Mouse (Mus musculus) forebrain, postnatal 0 days (tissue): ENCODE data around the gene Anxa6. TPM values are rescaled to one million over a fixed set of nuclear protein-coding genes. Genes with fewer than 3 reads are reported as not detected.

Experiments
- ATAC-seq: fragments of 200-750 bp; cut with Nextera tagmentation; 2 replicates; pipeline ENCODE4 v1.8.0; 2017; ENCODE audit warnings: mild to moderate bottlenecking, moderate library complexity
- DNase-seq: peaks from one replicate; pipeline ENCODE4 v3.0.0-alpha.2; 2015
- H3K27ac ChIP-seq: fragments of 300-500 bp; sonication (generic); 2 replicates; pipeline ENCODE4 v1.5.1; 2014; ENCODE audit warnings: low read depth, mild to moderate bottlenecking, antibody characterized with exemption, low read length, moderate library complexity, mixed read lengths
- H3K27me3 ChIP-seq: fragments of 300-500 bp; sonication (generic); 2 replicates; pipeline ENCODE4 v1.6.1; 2014; ENCODE audit warnings: mild to moderate bottlenecking, low read length, mixed read lengths; ENCODE audit not compliant: insufficient read depth
- H3K36me3 ChIP-seq: fragments of 300-500 bp; sonication (generic); 2 replicates; pipeline ENCODE4 v1.6.1; 2014; ENCODE audit warnings: mild to moderate bottlenecking, moderate library complexity; ENCODE audit not compliant: insufficient read depth
- H3K4me1 ChIP-seq: fragments of 300-500 bp; sonication (generic); 2 replicates; pipeline ENCODE4 v1.6.1; 2014; ENCODE audit warnings: antibody characterized with exemption; ENCODE audit not compliant: insufficient read depth
- H3K4me2 ChIP-seq: fragments of 300-500 bp; sonication (generic); 2 replicates; pipeline ENCODE4 v1.6.1; 2014; ENCODE audit warnings: low read depth, mild to moderate bottlenecking, moderate library complexity
- H3K4me3 ChIP-seq: fragments of 300-500 bp; sonication (generic); 2 replicates; pipeline ENCODE4 v1.5.1; 2014; ENCODE audit warnings: low read depth, low read length, mixed read lengths
- H3K9ac ChIP-seq: fragments of 300-500 bp; sonication (generic); 2 replicates; pipeline ENCODE4 v1.6.1; 2014; ENCODE audit warnings: mild to moderate bottlenecking
- H3K9me3 ChIP-seq: fragments of 300-500 bp; sonication (generic); 2 replicates; pipeline ENCODE4 v1.6.1; 2016; ENCODE audit warnings: low read length
- CTCF ChIP-seq: sonication (generic); IDR thresholded peaks from 2 replicates; pipeline ENCODE4 v1.5.1; 2016; ENCODE audit warnings: antibody characterized with exemption, control low read depth, low read depth
- WGBS: fragments of 180-500 bp; shearing (Covaris S2); extraction: QIAGEN DNeasy Blood & Tissue Kit; methylation state at CpG from one replicate; pipeline ENCODE4 v1.1.7; 2014; 5-methylcytosine and 5-hydroxymethylcytosine counted together
- polyA plus RNA-seq: library from polyadenylated mRNA; unstranded; fragments of >200 nt; fragmentation: Nextera tagmentation; extraction: Ambion mirVana; gene quantifications from 2 replicates; pipeline ENCODE4 v1.2.1, GENCODE M21; 2015
- total RNA-seq: library from RNA; depleted of rRNA; stranded (reverse); fragments of >200 nt; gene quantifications from 2 replicates; pipeline ENCODE4 v1.2.3, GENCODE M21; 2014

The Anxa6 gene
- total and polyA plus RNA-seq, 2 experiments from 2014 or later = 50.2 to 52.3 TPM

DNA sequence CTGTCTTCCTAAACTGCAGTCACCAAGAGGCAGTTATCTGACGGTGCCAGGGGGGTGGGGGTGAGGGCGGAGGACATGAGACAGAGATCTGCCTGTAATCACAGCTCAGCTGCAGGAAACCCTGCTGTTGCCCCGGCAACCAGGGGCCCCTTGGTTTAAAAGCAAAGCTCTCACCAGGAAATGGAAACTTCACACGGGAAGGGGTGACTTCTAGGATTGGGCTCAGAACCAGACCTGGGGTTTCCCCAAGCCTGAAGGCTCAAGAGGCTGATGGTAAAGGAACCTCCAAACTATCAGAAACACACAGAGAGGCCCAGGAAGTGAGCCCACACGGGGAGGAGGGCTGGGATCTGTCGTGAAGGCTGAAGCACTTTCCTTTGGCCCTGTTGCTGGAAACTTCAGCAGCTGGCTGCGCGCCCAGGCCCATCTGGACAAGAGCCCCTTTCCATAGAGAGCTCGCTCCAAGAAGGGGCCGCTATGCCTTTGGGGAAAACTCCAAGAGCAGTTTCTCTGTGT is 10.1 kb downstream of the Anxa6 start:
- H3K36me3 ChIP-seq = peaks cover 19% of the 10 kb centered on the region
- peak; percentile 92 for ATAC-seq
- peak; percentile 85 for DNase-seq
- no peak overlapping the region for H3K4me3 ChIP-seq
- peak overlapping the region; percentile 11; the same call in 1 of the 2 replicates for H3K4me2 ChIP-seq
- H3K9me3 ChIP-seq = no peaks in the 10 kb centered on the region
- no peaks in the 10 kb centered on the region for H3K27me3 ChIP-seq
- no peak overlapping the region for H3K9ac ChIP-seq
- TF ChIP-seq CTCF = no peak
- H3K27ac ChIP-seq = peak overlapping the region; percentile 82
- H3K4me1 ChIP-seq = peaks cover 34% of the 10 kb centered on the region
- 4% methylated on average over 10 of the region's 10 CpGs for WGBS

DNA sequence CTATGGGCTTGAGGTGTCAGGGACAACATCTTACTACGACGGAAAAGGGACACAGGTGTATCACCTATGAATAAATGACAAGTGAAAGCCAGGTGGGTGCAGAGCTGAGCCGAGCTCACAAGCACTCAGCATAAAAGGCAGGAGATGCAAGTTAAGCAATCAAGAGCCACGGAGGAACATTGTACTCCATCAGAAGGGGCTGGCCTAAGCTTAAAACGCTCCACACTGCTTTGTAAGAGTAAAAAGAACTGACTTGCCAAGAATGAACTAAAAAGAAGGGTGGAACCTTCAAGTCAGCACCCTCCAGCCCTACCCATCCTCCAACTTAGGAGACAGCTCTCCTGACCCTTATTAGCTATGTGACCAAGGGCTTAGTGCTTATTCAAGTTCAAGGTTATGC is 10.7 kb downstream of the Anxa6 start:
- Histone ChIP-seq H3K27me3 (no peaks in the 10 kb centered on the region), H3K4me1 (peaks cover 34% of the 10 kb centered on the region), H3K4me2 (0 out of 2 replicates have a peak overlapping the region, but pooled peaks have one; percentile 11), H3K9ac (no peak overlapping the region), H3K36me3 (peaks cover 19% of the 10 kb centered on the region), H3K27ac (peak overlapping the region; percentile 82), H3K9me3 (no peaks in the 10 kb centered on the region), H3K4me3 (no peak overlapping the region)
- no peak for DNase-seq
- peak; percentile 10 for ATAC-seq
- no peak for TF ChIP-seq CTCF
- WGBS = 37% methylated on average over 5 of the region's 5 CpGs

DNA sequence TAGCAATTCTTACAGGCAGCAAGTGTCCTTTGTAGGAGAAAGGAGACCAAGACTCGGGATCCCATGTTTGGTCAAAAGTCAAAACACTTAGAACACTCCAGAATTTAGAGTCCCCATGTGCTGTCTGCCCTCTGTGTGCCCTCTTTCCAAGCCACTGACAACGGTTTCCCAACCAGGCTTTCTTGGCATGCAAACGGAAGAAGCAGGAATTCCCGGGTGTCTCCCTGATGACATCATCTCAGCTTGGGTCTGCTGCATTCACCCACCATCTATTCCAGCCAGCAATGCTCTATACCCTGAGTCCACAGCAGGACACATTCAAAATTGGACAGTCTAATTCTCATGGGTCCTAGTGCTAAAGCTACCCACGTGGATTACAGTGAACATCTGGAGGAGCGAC is 11.4 kb downstream of the Anxa6 start:
- 60% methylated on average over 6 of the region's 6 CpGs for WGBS
- TF ChIP-seq CTCF = no peak
- Histone ChIP-seq H3K4me1 (peaks cover 34% of the 10 kb centered on the region), H3K9ac (no peak overlapping the region), H3K27ac (no peak overlapping the region), H3K36me3 (peaks cover 19% of the 10 kb centered on the region), H3K4me2 (no peak overlapping the region), H3K9me3 (no peaks in the 10 kb centered on the region), H3K4me3 (no peak overlapping the region), H3K27me3 (no peaks in the 10 kb centered on the region)
- no peak for DNase-seq
- no peak for ATAC-seq

DNA sequence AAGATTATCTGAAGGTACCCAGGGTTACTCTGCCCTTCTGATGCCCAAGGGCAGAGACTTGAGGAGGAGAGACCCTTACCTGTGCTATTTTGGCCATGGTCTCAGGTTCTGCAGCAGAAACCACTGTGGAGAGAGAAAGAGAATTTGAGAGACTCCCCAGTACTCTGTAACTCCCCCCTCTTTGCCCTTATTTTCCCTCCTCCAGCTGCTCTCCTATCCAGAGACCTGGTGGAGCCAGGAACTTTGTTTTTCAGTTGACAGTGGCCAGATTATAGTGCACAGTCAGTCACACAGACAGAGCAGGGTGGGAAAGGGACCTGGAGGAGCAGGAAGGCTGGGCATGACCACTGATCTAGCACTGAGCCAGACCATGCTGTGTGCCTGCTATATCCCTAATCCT is 11.8 kb downstream of the Anxa6 start:
- H3K27ac ChIP-seq = no peak overlapping the region; the same call in 1 of the 2 replicates
- no peaks in the 10 kb centered on the region for H3K27me3 ChIP-seq
- ATAC-seq (no peak), DNase-seq (no peak)
- peaks cover 34% of the 10 kb centered on the region for H3K4me1 ChIP-seq
- peaks cover 19% of the 10 kb centered on the region for H3K36me3 ChIP-seq
- no peak for TF ChIP-seq CTCF
- no peak overlapping the region for H3K9ac ChIP-seq
- H3K9me3 ChIP-seq = no peaks in the 10 kb centered on the region
- H3K4me3 ChIP-seq = no peak overlapping the region
- no peak overlapping the region for H3K4me2 ChIP-seq

DNA sequence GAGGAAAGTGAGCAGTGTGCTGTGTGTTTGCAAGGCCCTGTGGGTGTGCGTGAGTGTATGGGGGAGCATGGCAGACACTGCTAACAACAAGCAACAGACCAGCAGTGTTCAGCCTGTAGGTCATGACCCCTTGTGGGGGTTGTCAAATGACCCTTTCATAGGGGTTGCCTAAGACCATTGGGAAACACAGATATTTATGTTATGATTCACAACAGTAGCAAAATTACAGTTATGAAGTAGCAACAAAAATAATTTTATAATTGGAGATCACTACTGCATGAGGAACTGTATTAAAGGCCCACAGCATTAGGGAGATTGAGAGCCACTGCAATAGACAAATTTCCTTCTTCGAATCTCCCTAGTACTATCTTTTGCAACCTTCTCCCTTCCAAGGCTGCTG is 13.5 kb downstream of the Anxa6 start:
- peaks cover 34% of the 10 kb centered on the region for H3K4me1 ChIP-seq
- ATAC-seq = no peak
- 88% methylated on average over 2 of the region's 2 CpGs for WGBS

DNA sequence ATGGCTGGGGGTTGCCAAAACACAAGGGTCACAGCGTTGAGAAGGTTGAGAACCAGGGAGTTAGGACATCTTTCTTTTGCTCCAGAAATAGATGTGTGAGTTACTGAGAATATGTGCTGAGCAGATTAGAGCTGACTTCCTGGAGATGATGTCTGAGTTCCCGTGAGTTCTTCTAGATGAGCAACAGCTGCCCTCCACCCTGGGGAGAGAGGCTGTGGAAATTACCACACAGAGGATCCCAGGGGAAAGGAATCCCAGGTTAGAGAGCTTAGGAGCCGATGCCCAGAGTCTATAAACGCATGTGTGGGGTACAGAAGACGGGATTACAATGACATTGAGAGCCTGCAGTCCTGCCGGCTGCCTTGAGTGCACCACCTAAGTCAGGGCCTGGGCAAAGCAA is 15.2 kb downstream of the Anxa6 start:
- ATAC-seq (no peak), DNase-seq (no peak)
- Histone ChIP-seq H3K4me2 (no peak overlapping the region), H3K36me3 (peaks cover 19% of the 10 kb centered on the region), H3K4me1 (peaks cover 19% of the 10 kb centered on the region), H3K9me3 (no peaks in the 10 kb centered on the region), H3K27me3 (no peaks in the 10 kb centered on the region), H3K4me3 (no peak overlapping the region), H3K27ac (no peak overlapping the region), H3K9ac (no peak overlapping the region)
- WGBS = 76% methylated on average over 6 of the region's 6 CpGs
- TF ChIP-seq CTCF = no peak

More for the DNA sequence above, 13.5 kb downstream of the Anxa6 start:
- TF ChIP-seq CTCF = no peak
- Histone ChIP-seq H3K27me3 (no peaks in the 10 kb centered on the region), H3K4me2 (no peak overlapping the region), H3K9ac (no peak overlapping the region), H3K9me3 (no peaks in the 10 kb centered on the region), H3K27ac (no peak overlapping the region), H3K4me3 (no peak overlapping the region), H3K36me3 (peaks cover 19% of the 10 kb centered on the region)
- DNase-seq = no peak

DNA sequence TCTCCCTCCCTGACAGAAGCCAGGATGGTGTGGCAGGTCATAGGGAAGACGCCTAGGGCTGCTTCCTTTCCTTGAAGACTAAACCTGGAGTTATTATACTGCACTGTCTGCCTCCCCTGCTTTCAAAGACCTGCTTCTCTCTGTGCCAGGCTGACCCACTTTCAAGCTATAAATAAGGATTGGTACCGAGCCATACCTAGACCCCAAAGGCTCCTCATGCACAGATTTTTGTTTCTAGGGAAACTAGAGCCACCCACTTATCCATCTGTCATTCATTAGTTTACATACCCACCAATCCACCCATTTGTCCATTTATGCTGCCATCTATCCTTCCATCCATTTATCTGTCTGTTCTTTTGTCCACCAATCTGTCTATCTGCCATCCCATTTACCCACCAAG is 16.0 kb downstream of the Anxa6 start:
- Histone ChIP-seq H3K9me3 (no peaks in the 10 kb centered on the region), H3K36me3 (peaks cover 24% of the 10 kb centered on the region), H3K9ac (no peak overlapping the region), H3K27me3 (no peaks in the 10 kb centered on the region), H3K4me1 (peaks cover 11% of the 10 kb centered on the region; the same call in 1 of the 2 replicates), H3K4me2 (no peak overlapping the region), H3K27ac (no peak overlapping the region), H3K4me3 (no peak overlapping the region)
- no peak for ATAC-seq
- no peak for DNase-seq
- 76% methylated on average over 2 of the region's 2 CpGs for WGBS
- no peak for TF ChIP-seq CTCF

DNA sequence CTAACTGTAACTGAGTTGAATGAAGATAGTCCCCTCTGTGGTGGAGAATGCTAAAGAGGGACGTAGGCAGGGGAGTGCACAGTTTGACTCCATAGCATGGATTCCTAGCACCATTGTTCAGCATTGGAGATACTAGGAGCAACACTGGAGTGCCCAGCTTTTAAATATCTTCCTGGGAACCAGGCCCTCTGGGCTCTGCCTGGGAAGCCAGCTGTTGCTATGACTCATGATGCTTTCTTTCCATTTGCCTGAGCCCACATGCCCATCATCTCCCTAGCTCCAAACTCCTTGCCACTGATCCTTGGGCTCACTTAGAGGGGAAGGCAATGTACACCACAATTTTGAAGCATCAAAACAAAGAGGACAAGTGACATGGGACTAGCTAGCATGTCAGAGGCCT is 16.5 kb downstream of the Anxa6 start:
- DNase-seq (no peak), ATAC-seq (no peak)
- peaks cover 25% of the 10 kb centered on the region for H3K36me3 ChIP-seq
- 0 out of 2 replicates have a peak, but pooled peaks cover 6% of the 10 kb centered on the region for H3K4me1 ChIP-seq
- 41% methylated on average over 1 of the region's 1 CpGs for WGBS
- H3K4me3 ChIP-seq = no peak overlapping the region
- H3K9ac ChIP-seq = no peak overlapping the region
- H3K27me3 ChIP-seq = no peaks in the 10 kb centered on the region
- no peak for TF ChIP-seq CTCF
- H3K4me2 ChIP-seq = no peak overlapping the region
- H3K9me3 ChIP-seq = no peaks in the 10 kb centered on the region
- 0 out of 2 replicates have a peak overlapping the region, but pooled peaks have one; percentile 16 for H3K27ac ChIP-seq
